Comparison of ENCODE assay signal across 8 mouse cellular contexts in genomic region chr13:55622156-55622648, GRCm38 (mm10). TPM values are rescaled to one million over a fixed set of nuclear protein-coding genes. Genes with fewer than 3 reads are reported as not detected.
A peak's percentile ranks its signal among the peaks of the same experiment; 100 is the strongest.
DNase-seq lines count a peak whose midpoint lies in the region; ATAC-seq and TF ChIP-seq lines count a peak whose summit lies in the region.
"Not testable (repeated sequence)": the region's sequence is repeated elsewhere in the genome, so short reads cannot be mapped to it uniquely, and the experiment has no call there.

No protein-coding gene starts in this region.

- ATAC-seq in G1E (ENCODE audit: extremely low read depth, insufficient number of reproducible peaks, low FRiP score, poor library complexity, severe bottlenecking); midbrain, embryonic 16.5 days; stomach, postnatal 0 days (ENCODE audit: low FRiP score, low TSS enrichment): not testable (repeated sequence)
- ATAC-seq in embryonic facial prominence, embryonic 15.5 days (ENCODE audit: insufficient number of reproducible peaks, low FRiP score, low TSS enrichment, low read depth) = peak; percentile 4; the same call in 1 of the 2 replicates
- peak; percentile 30 for ATAC-seq in hindbrain, postnatal 0 days
- ATAC-seq in liver, postnatal 0 days = peak; percentile 12; the same call in 1 of the 2 replicates

- not testable (repeated sequence) for H3K27me3 ChIP-seq in G1E (ENCODE audit: insufficient read depth, low read length); embryonic facial prominence, embryonic 15.5 days; heart, embryonic 10.5 days (ENCODE audit: insufficient read depth, poor library complexity, severe bottlenecking); hindbrain, postnatal 0 days (ENCODE audit: insufficient read depth, low read length); liver, postnatal 0 days (ENCODE audit: insufficient read depth, low read length); midbrain, embryonic 16.5 days (ENCODE audit: control insufficient read depth, insufficient read depth, low read depth, low read length); stomach, postnatal 0 days (ENCODE audit: control insufficient read depth, insufficient read depth, low read length)

- H3K4me1 ChIP-seq in G1E (ENCODE audit: insufficient read depth, low read depth, low read length) = peaks cover 23% of the 10 kb centered on the region
- peaks cover 22% of the 10 kb centered on the region for H3K4me1 ChIP-seq in embryonic facial prominence, embryonic 15.5 days
- H3K4me1 ChIP-seq in heart, embryonic 10.5 days = peaks cover 11% of the 10 kb centered on the region
- H3K4me1 ChIP-seq in hindbrain, postnatal 0 days (ENCODE audit: insufficient read depth, low read length) = peaks cover 17% of the 10 kb centered on the region
- H3K4me1 ChIP-seq in liver, postnatal 0 days (ENCODE audit: insufficient read depth) = peaks cover 16% of the 10 kb centered on the region
- peaks cover 30% of the 10 kb centered on the region for H3K4me1 ChIP-seq in midbrain, embryonic 16.5 days (ENCODE audit: control insufficient read depth, insufficient read depth, low read length)
- H3K4me1 ChIP-seq in stomach, postnatal 0 days (replicated peaks; ENCODE audit: control insufficient read depth, insufficient read depth) = not testable (repeated sequence)

- peak overlapping the region; percentile 70 for H3K4me2 ChIP-seq in embryonic facial prominence, embryonic 15.5 days (replicated peaks)
- H3K4me2 ChIP-seq in hindbrain, postnatal 0 days (ENCODE audit: low read depth, low read length) = peak overlapping the region; percentile 88
- H3K4me2 ChIP-seq in liver, postnatal 0 days (ENCODE audit: low read depth, low read length) = peak overlapping the region; percentile 88
- H3K4me2 ChIP-seq in midbrain, embryonic 16.5 days (ENCODE audit: low read length) = peak overlapping the region; percentile 84
- H3K4me2 ChIP-seq in stomach, postnatal 0 days (replicated peaks; ENCODE audit: low read depth) = peak overlapping the region; percentile 83

- DNase-seq in G1E (ENCODE audit: low spot score); heart, embryonic 10.5 days (ENCODE audit: low spot score); hindbrain, postnatal 0 days (ENCODE audit: low spot score); liver, postnatal 0 days; stomach, postnatal 0 days (ENCODE audit: low spot score): not testable (repeated sequence)
- peak; percentile 22 to 30 for DNase-seq in layer of hippocampus, postnatal 10 days (ENCODE audit: low spot score in 2 of 2)

- not testable (repeated sequence) for H3K9me3 ChIP-seq in G1E (replicated peaks); embryonic facial prominence, embryonic 15.5 days (replicated peaks); heart, embryonic 10.5 days; hindbrain, postnatal 0 days (ENCODE audit: low read length); liver, postnatal 0 days (ENCODE audit: low read length); midbrain, embryonic 16.5 days (replicated peaks; ENCODE audit: control insufficient read depth, low read length, poor library complexity, severe bottlenecking); stomach, postnatal 0 days (ENCODE audit: control insufficient read depth, low read length)

- not testable (repeated sequence) for TF ChIP-seq CTCF in G1E (IDR thresholded peaks at IDR 0.05; ENCODE audit: low read depth, low read length); hindbrain, postnatal 0 days (IDR thresholded peaks at IDR 0.05; ENCODE audit: low read depth); liver, postnatal 0 days (IDR thresholded peaks at IDR 0.05; ENCODE audit: low read depth); stomach, postnatal 0 days (IDR thresholded peaks at IDR 0.05; ENCODE audit: low read depth)

- H3K27ac ChIP-seq in embryonic facial prominence, embryonic 15.5 days (replicated peaks) = peak overlapping the region; percentile 94
- peak overlapping the region; percentile 94 for H3K27ac ChIP-seq in heart, embryonic 10.5 days
- peak overlapping the region; percentile 95 for H3K27ac ChIP-seq in hindbrain, postnatal 0 days
- peak overlapping the region; percentile 91 for H3K27ac ChIP-seq in liver, postnatal 0 days (ENCODE audit: low read depth)
- peak overlapping the region; percentile 97 for H3K27ac ChIP-seq in midbrain, embryonic 16.5 days (ENCODE audit: low read length)
- H3K27ac ChIP-seq in stomach, postnatal 0 days (replicated peaks) = peak overlapping the region; percentile 85

- H3K36me3 ChIP-seq in G1E (replicated peaks) = peaks cover 25% of the 10 kb centered on the region
- peaks cover 18% of the 10 kb centered on the region for H3K36me3 ChIP-seq in embryonic facial prominence, embryonic 15.5 days
- peaks cover 18% of the 10 kb centered on the region for H3K36me3 ChIP-seq in heart, embryonic 10.5 days
- not testable (repeated sequence) for H3K36me3 ChIP-seq in hindbrain, postnatal 0 days (ENCODE audit: insufficient read depth, low read length); liver, postnatal 0 days (replicated peaks; ENCODE audit: insufficient read depth, low read length); midbrain, embryonic 16.5 days (ENCODE audit: control insufficient read depth, insufficient read depth, low read length); stomach, postnatal 0 days (ENCODE audit: control insufficient read depth, insufficient read depth, low read length)

- not testable (repeated sequence) for TF ChIP-seq EP300 in liver, postnatal 0 days (IDR thresholded peaks at IDR 0.05; ENCODE audit: low read depth); stomach, postnatal 0 days (optimal IDR thresholded peaks at IDR 0.05)

- peak overlapping the region; percentile 92 for H3K4me3 ChIP-seq in G1E (ENCODE audit: low read depth, low read length)
- peak overlapping the region; percentile 92 for H3K4me3 ChIP-seq in embryonic facial prominence, embryonic 15.5 days (replicated peaks)
- H3K4me3 ChIP-seq in heart, embryonic 10.5 days = peak overlapping the region; percentile 88
- H3K4me3 ChIP-seq in hindbrain, postnatal 0 days (ENCODE audit: low read length) = peak overlapping the region; percentile 77
- peak overlapping the region; percentile 95 for H3K4me3 ChIP-seq in liver, postnatal 0 days (ENCODE audit: low read depth, low read length)
- H3K4me3 ChIP-seq in midbrain, embryonic 16.5 days (ENCODE audit: low read depth, low read length) = peak overlapping the region; percentile 89
- peak overlapping the region; percentile 85 for H3K4me3 ChIP-seq in stomach, postnatal 0 days (ENCODE audit: low read depth, low read length)

- WGBS in embryonic facial prominence, embryonic 15.5 days = 25% methylated on average over 20 of the region's 20 CpGs
- 26% methylated on average over 20 of the region's 20 CpGs for WGBS in heart, embryonic 10.5 days
- 27% methylated on average over 20 of the region's 20 CpGs for WGBS in hindbrain, postnatal 0 days
- 11% methylated on average over 20 of the region's 20 CpGs for WGBS in liver, postnatal 0 days (ENCODE audit: insufficient replicate concordance)
- WGBS in midbrain, embryonic 16.5 days = 20% methylated on average over 20 of the region's 20 CpGs
- WGBS in stomach, postnatal 0 days = 13% methylated on average over 19 of the region's 20 CpGs

- peak overlapping the region; percentile 83 for H3K9ac ChIP-seq in embryonic facial prominence, embryonic 15.5 days
- peak overlapping the region; percentile 81 for H3K9ac ChIP-seq in hindbrain, postnatal 0 days (replicated peaks; ENCODE audit: low read length)
- H3K9ac ChIP-seq in liver, postnatal 0 days (replicated peaks) = peak overlapping the region; percentile 93
- H3K9ac ChIP-seq in midbrain, embryonic 16.5 days (ENCODE audit: low read depth, low read length) = peak overlapping the region; percentile 85
- peak overlapping the region; percentile 78 for H3K9ac ChIP-seq in stomach, postnatal 0 days (ENCODE audit: low read length)

RNA-seq across cellular contexts. Expression of gene Caml, which starts 0.6 kb away (rescaled TPM):
- 27.2 and 27.4 TPM in 2 replicates for total RNA-seq in G1E (2014; fragmentation: Nextera tagmentation)
- 33.8 and 37.2 TPM in 2 replicates for total RNA-seq in G1E (2017)
- polyA plus RNA-seq in G1E (2012) = 24.5 and 25.2 TPM in 2 replicates
- 59.7 and 64.7 TPM in 2 replicates for polyA plus RNA-seq in embryonic facial prominence, embryonic 15.5 days (2015; fragmentation: Nextera tagmentation; extraction: Ambion mirVana)
- 31.3 and 41.8 TPM in 2 replicates for polyA plus RNA-seq in heart, embryonic 10.5 days (2016; fragmentation: Nextera tagmentation; extraction: Ambion mirVana)
- total RNA-seq in hindbrain, postnatal 0 days (2014; rRNA removed) = 70.3 and 76.2 TPM in 2 replicates
- polyA plus RNA-seq in hindbrain, postnatal 0 days (2015; fragmentation: Nextera tagmentation; extraction: Ambion mirVana) = 105 and 115 TPM in 2 replicates
- 10 to 100 TPM; 51.5 to 59.9 TPM for total RNA-seq in layer of hippocampus, postnatal 10 days (2021)
- 16.2 and 16.7 TPM in 2 replicates for polyA plus RNA-seq in liver, postnatal 0 days (2015; fragmentation: Nextera tagmentation; extraction: Ambion mirVana)
- polyA plus RNA-seq in midbrain, embryonic 16.5 days (2015; fragmentation: Nextera tagmentation; extraction: Ambion mirVana) = 102 and 112 TPM in 2 replicates
- 32.0 and 33.0 TPM in 2 replicates for polyA plus RNA-seq in stomach, postnatal 0 days (2015; fragmentation: Nextera tagmentation; extraction: Ambion mirVana)

RNA-seq across cellular contexts. Expression of gene Ddx46, which starts 12.6 kb away (rescaled TPM):
- total RNA-seq in G1E (2014; fragmentation: Nextera tagmentation) (86.6 and 93.9 TPM in 2 replicates), G1E (2017) (92.4 and 129 TPM in 2 replicates)
- 29.9 and 38.6 TPM in 2 replicates for polyA plus RNA-seq in G1E (2012)
- 31.0 and 32.1 TPM in 2 replicates for polyA plus RNA-seq in embryonic facial prominence, embryonic 15.5 days (2015; fragmentation: Nextera tagmentation; extraction: Ambion mirVana)
- polyA plus RNA-seq in heart, embryonic 10.5 days (2016; fragmentation: Nextera tagmentation; extraction: Ambion mirVana) = 26.8 and 36.4 TPM in 2 replicates
- total RNA-seq in hindbrain, postnatal 0 days (2014; rRNA removed) = 17.9 and 18.7 TPM in 2 replicates
- polyA plus RNA-seq in hindbrain, postnatal 0 days (2015; fragmentation: Nextera tagmentation; extraction: Ambion mirVana) = 19.9 and 23.4 TPM in 2 replicates
- 10 to 100 TPM; 49.4 to 55.2 TPM for total RNA-seq in layer of hippocampus, postnatal 10 days (2021)
- polyA plus RNA-seq in liver, postnatal 0 days (2015; fragmentation: Nextera tagmentation; extraction: Ambion mirVana) = 9.8 and 11.7 TPM in 2 replicates
- polyA plus RNA-seq in midbrain, embryonic 16.5 days (2015; fragmentation: Nextera tagmentation; extraction: Ambion mirVana) = 25.7 and 28.3 TPM in 2 replicates
- polyA plus RNA-seq in stomach, postnatal 0 days (2015; fragmentation: Nextera tagmentation; extraction: Ambion mirVana) = 14.9 and 15.2 TPM in 2 replicates

RNA-seq across cellular contexts. Expression of gene B4galt7, which starts 22.5 kb away (rescaled TPM):
- total RNA-seq in G1E (2014; fragmentation: Nextera tagmentation) (7.4 and 10.6 TPM in 2 replicates), G1E (2017) (16.7 and 17.6 TPM in 2 replicates)
- 15.2 and 15.4 TPM in 2 replicates for polyA plus RNA-seq in G1E (2012)
- 30.3 and 32.3 TPM in 2 replicates for polyA plus RNA-seq in embryonic facial prominence, embryonic 15.5 days (2015; fragmentation: Nextera tagmentation; extraction: Ambion mirVana)
- polyA plus RNA-seq in heart, embryonic 10.5 days (2016; fragmentation: Nextera tagmentation; extraction: Ambion mirVana) = 23.9 and 27.6 TPM in 2 replicates
- total RNA-seq in hindbrain, postnatal 0 days (2014; rRNA removed) = 66.7 and 66.8 TPM in 2 replicates
- 42.9 and 44.0 TPM in 2 replicates for polyA plus RNA-seq in hindbrain, postnatal 0 days (2015; fragmentation: Nextera tagmentation; extraction: Ambion mirVana)
- total RNA-seq in layer of hippocampus, postnatal 10 days (2021) = 10 to 100 TPM; 23.1 to 23.8 TPM
- polyA plus RNA-seq in liver, postnatal 0 days (2015; fragmentation: Nextera tagmentation; extraction: Ambion mirVana) = 5.4 and 6.4 TPM in 2 replicates
- 42.7 and 46.1 TPM in 2 replicates for polyA plus RNA-seq in midbrain, embryonic 16.5 days (2015; fragmentation: Nextera tagmentation; extraction: Ambion mirVana)
- polyA plus RNA-seq in stomach, postnatal 0 days (2015; fragmentation: Nextera tagmentation; extraction: Ambion mirVana) = 15.9 and 16.0 TPM in 2 replicates

RNA-seq across cellular contexts. Expression of gene Tmed9, which starts 48.7 kb away (rescaled TPM):
- total RNA-seq in G1E (2014; fragmentation: Nextera tagmentation) (46.5 and 56.7 TPM in 2 replicates), G1E (2017) (100 and 102 TPM in 2 replicates)
- polyA plus RNA-seq in G1E (2012) = 149 and 172 TPM in 2 replicates
- polyA plus RNA-seq in embryonic facial prominence, embryonic 15.5 days (2015; fragmentation: Nextera tagmentation; extraction: Ambion mirVana) = 163 and 178 TPM in 2 replicates
- 129 and 173 TPM in 2 replicates for polyA plus RNA-seq in heart, embryonic 10.5 days (2016; fragmentation: Nextera tagmentation; extraction: Ambion mirVana)
- 59.3 and 66.7 TPM in 2 replicates for total RNA-seq in hindbrain, postnatal 0 days (2014; rRNA removed)
- polyA plus RNA-seq in hindbrain, postnatal 0 days (2015; fragmentation: Nextera tagmentation; extraction: Ambion mirVana) = 105 and 117 TPM in 2 replicates
- 100 to 1,000 TPM; 127 to 128 TPM for total RNA-seq in layer of hippocampus, postnatal 10 days (2021)
- polyA plus RNA-seq in liver, postnatal 0 days (2015; fragmentation: Nextera tagmentation; extraction: Ambion mirVana) = 45.1 and 46.6 TPM in 2 replicates
- polyA plus RNA-seq in midbrain, embryonic 16.5 days (2015; fragmentation: Nextera tagmentation; extraction: Ambion mirVana) = 109 and 117 TPM in 2 replicates
- polyA plus RNA-seq in stomach, postnatal 0 days (2015; fragmentation: Nextera tagmentation; extraction: Ambion mirVana) = 123 and 136 TPM in 2 replicates

RNA-seq across cellular contexts. Expression of gene Fam193b, which starts 51.3 kb away (rescaled TPM):
- total RNA-seq in G1E (2014; fragmentation: Nextera tagmentation) = 54.4 and 65.4 TPM in 2 replicates
- 23.3 and 25.8 TPM in 2 replicates for total RNA-seq in G1E (2017)
- 57.3 and 68.0 TPM in 2 replicates for polyA plus RNA-seq in G1E (2012)
- polyA plus RNA-seq in embryonic facial prominence, embryonic 15.5 days (2015; fragmentation: Nextera tagmentation; extraction: Ambion mirVana) = 43.4 and 46.0 TPM in 2 replicates
- polyA plus RNA-seq in heart, embryonic 10.5 days (2016; fragmentation: Nextera tagmentation; extraction: Ambion mirVana) = 25.9 and 44.0 TPM in 2 replicates
- total RNA-seq in hindbrain, postnatal 0 days (2014; rRNA removed) = 60.2 and 87.5 TPM in 2 replicates
- polyA plus RNA-seq in hindbrain, postnatal 0 days (2015; fragmentation: Nextera tagmentation; extraction: Ambion mirVana) = 38.8 and 38.9 TPM in 2 replicates
- total RNA-seq in layer of hippocampus, postnatal 10 days (2021) = 10 to 100 TPM; 61.9 to 82.4 TPM
- 5.0 and 5.3 TPM in 2 replicates for polyA plus RNA-seq in liver, postnatal 0 days (2015; fragmentation: Nextera tagmentation; extraction: Ambion mirVana)
- 48.3 and 56.3 TPM in 2 replicates for polyA plus RNA-seq in midbrain, embryonic 16.5 days (2015; fragmentation: Nextera tagmentation; extraction: Ambion mirVana)
- polyA plus RNA-seq in stomach, postnatal 0 days (2015; fragmentation: Nextera tagmentation; extraction: Ambion mirVana) = 10.2 and 11.1 TPM in 2 replicates
